Mouse (Mus musculus): Measurements from ENCODE around the gene Tlr5.

- TF ChIP-seq CTCF (conservative IDR thresholded peaks at IDR 0.05; ENCODE audit: low read length) (no peak), NANOG (IDR thresholded peaks at IDR 0.05; ENCODE audit: borderline replicate concordance, low read length) (no peak), POU5F1 (IDR thresholded peaks at IDR 0.05; ENCODE audit: borderline replicate concordance, low read length) (no peak)
These were observed 46.2 kb upstream of the Tlr5 start for GRCm38 (mm10) chr1:182908050-182909036.
